Mouse (Mus musculus) megakaryocyte, embryonic 14.5 days (primary cell): ENCODE results near the gene Klhdc7b.

ENCODE experiments used
- FLI1 ChIP-seq: IDR thresholded peaks from 2 replicates; pipeline ENCODE4 v1.6.1; 2012; ENCODE audit warnings: low read length, inconsistent platforms, mixed read lengths
- GATA1 ChIP-seq: IDR thresholded peaks from 3 replicates; pipeline ENCODE4 v1.6.1; 2012; ENCODE audit warnings: mixed read lengths, low read length, inconsistent platforms, borderline replicate concordance

- TF ChIP-seq GATA1: no peak
- no peak for TF ChIP-seq FLI1
These were observed 30.3 kb upstream of the Klhdc7b start for GRCm38 (mm10) chr15:89354455-89354854.
